In the genomic region with DNA sequence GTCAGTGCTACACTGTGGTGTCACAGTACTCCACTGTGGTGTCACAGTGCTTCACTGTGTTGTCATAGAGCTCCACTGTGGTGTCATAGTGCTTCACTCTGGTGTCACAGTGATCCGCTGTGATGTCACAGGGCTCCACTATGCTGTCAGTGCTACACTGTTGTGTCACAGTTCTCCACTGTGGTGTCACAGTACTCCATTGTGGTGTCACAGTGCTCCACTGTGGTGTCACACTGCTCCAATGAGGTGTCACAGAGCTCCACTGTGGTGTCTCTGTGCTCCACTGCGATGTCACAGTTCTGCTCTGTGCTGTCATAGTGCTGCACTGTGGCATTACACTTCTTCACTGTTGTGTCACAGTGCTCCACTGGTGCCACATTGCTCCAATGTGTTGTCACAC, we compare ENCODE assay signal across 13 mouse cellular contexts.
DNase-seq lines count a peak whose midpoint lies in the region; ATAC-seq lines count a peak whose summit lies in the region.
"Had no signal": no experiment of that assay in that cellular context is flagged by ENCODE, and none has a peak within 500 bp of the region (broad histone marks: within the 10 kb centered on the region; RNA-seq: fewer than 3 reads in every experiment).

No protein-coding gene starts in this region.

- no peaks in the 10 kb centered on the region for H3K36me3 ChIP-seq in heart, embryonic 14.5 days (ENCODE audit: control insufficient read depth, insufficient read depth, low read length)
- H3K36me3 ChIP-seq in neural tube, embryonic 15.5 days, result no peaks in the 10 kb centered on the region
- H3K36me3 ChIP-seq in stomach, embryonic 14.5 days (ENCODE audit: control insufficient read depth, insufficient read depth, low read length), result no peaks in the 10 kb centered on the region
- H3K36me3 ChIP-seq: liver, embryonic 13.5 days had no signal

- WGBS in heart, embryonic 14.5 days, result 68% methylated on average over 2 of the region's 2 CpGs
- WGBS in neural tube, embryonic 15.5 days, result 51% methylated on average over 2 of the region's 2 CpGs
- 78% methylated on average over 2 of the region's 2 CpGs for WGBS in stomach, embryonic 14.5 days

- H3K9me3 ChIP-seq in heart, embryonic 14.5 days (ENCODE audit: control insufficient read depth, low read length), result peaks cover 68% of the 10 kb centered on the region
- peaks cover 32% of the 10 kb centered on the region; the same call in 1 of the 2 replicates for H3K9me3 ChIP-seq in neural tube, embryonic 15.5 days (replicated peaks)
- peaks cover 58% of the 10 kb centered on the region for H3K9me3 ChIP-seq in stomach, embryonic 14.5 days (ENCODE audit: control insufficient read depth, low read depth, low read length)

- no peak overlapping the region for H3K4me2 ChIP-seq in heart, embryonic 14.5 days (ENCODE audit: low read length)
- H3K4me2 ChIP-seq in neural tube, embryonic 15.5 days, result no peak overlapping the region
- H3K4me2 ChIP-seq in stomach, embryonic 14.5 days (replicated peaks; ENCODE audit: low read depth, low read length), result no peak overlapping the region
- H3K4me2 ChIP-seq: liver, embryonic 13.5 days had no signal

- H3K4me1 ChIP-seq in heart, embryonic 14.5 days (ENCODE audit: control insufficient read depth in 2 of 2, insufficient read depth in 2 of 2, low read length in 2 of 2), result no peaks in the 10 kb centered on the region
- no peaks in the 10 kb centered on the region for H3K4me1 ChIP-seq in neural tube, embryonic 15.5 days
- no peaks in the 10 kb centered on the region for H3K4me1 ChIP-seq in stomach, embryonic 14.5 days (ENCODE audit: control insufficient read depth, insufficient read depth, low read length)
- H3K4me1 ChIP-seq: liver, embryonic 13.5 days had no signal

- H3K9ac ChIP-seq in heart, embryonic 14.5 days (ENCODE audit: low read length), result no peak overlapping the region
- H3K9ac ChIP-seq in neural tube, embryonic 15.5 days (replicated peaks), result no peak overlapping the region
- H3K9ac ChIP-seq in stomach, embryonic 14.5 days (replicated peaks; ENCODE audit: low read depth, low read length), result no peak overlapping the region
- H3K9ac ChIP-seq: liver, embryonic 13.5 days had no signal

- no peak for DNase-seq in heart, postnatal 25 days (ENCODE audit: low spot score)
- peak; percentile 6 for DNase-seq in neural tube, embryonic 10.5 days (ENCODE audit: extremely low spot score, low spot score)
- DNase-seq in liver, result peak; percentile 1
- DNase-seq in layer of hippocampus, adult 9-10 months (ENCODE audit: low spot score), result no peak
- DNase-seq in adrenal gland, postnatal 10 days, result no peak
- DNase-seq: cerebellum, adult 2 months; liver, embryonic 13.5 days; right cerebral cortex, postnatal 4 days; thymus, postnatal 14 days had no signal

- no peak overlapping the region for H3K4me3 ChIP-seq in heart, embryonic 14.5 days (ENCODE audit: control insufficient read depth in 1 of 2, insufficient read depth in 1 of 2, low read depth in 1 of 2, low read length in 2 of 2)
- no peak overlapping the region for H3K4me3 ChIP-seq in neural tube, embryonic 15.5 days (replicated peaks)
- no peak overlapping the region for H3K4me3 ChIP-seq in stomach, embryonic 14.5 days (ENCODE audit: low read depth, low read length)
- H3K4me3 ChIP-seq: liver, embryonic 13.5 days; myocyte had no signal

- no peaks in the 10 kb centered on the region for H3K27me3 ChIP-seq in heart, embryonic 14.5 days (ENCODE audit: control insufficient read depth, insufficient read depth, low read length)
- H3K27me3 ChIP-seq in neural tube, embryonic 15.5 days (replicated peaks), result no peaks in the 10 kb centered on the region
- no peaks in the 10 kb centered on the region for H3K27me3 ChIP-seq in stomach, embryonic 14.5 days (ENCODE audit: control insufficient read depth, insufficient read depth, low read length)
- H3K27me3 ChIP-seq: liver, embryonic 13.5 days had no signal

- peak; percentile 36; the same call in 1 of the 2 replicates for ATAC-seq in heart, embryonic 14.5 days (ENCODE audit: insufficient number of reproducible peaks, insufficient read depth, low FRiP score, low read depth)
- no peak for ATAC-seq in neural tube, embryonic 15.5 days (ENCODE audit: low FRiP score)
- ATAC-seq in stomach, embryonic 14.5 days (ENCODE audit: insufficient number of reproducible peaks, insufficient read depth, low FRiP score, low read depth), result peak; percentile 17; the same call in 1 of the 2 replicates

- H3K27ac ChIP-seq in heart, embryonic 14.5 days (replicated peaks in 1 of 2; ENCODE audit: control insufficient read depth in 1 of 2, insufficient read depth in 1 of 2, low read depth in 2 of 2, low read length in 2 of 2), result no peak overlapping the region
- H3K27ac ChIP-seq in neural tube, embryonic 15.5 days (replicated peaks), result no peak overlapping the region
- no peak overlapping the region for H3K27ac ChIP-seq in stomach, embryonic 14.5 days (ENCODE audit: low read length)
- H3K27ac ChIP-seq: liver, embryonic 13.5 days had no signal

- intact Hi-C loops in heart, postnatal 25 days (cut with DNase I), result no loop called here

Comparison
In these comparisons a context has a peak if more than half of its experiments do, and no peak if none do; other contexts are left out.
1. DNase-seq: peak in neural tube, embryonic 10.5 days (single experiment) and liver (single experiment); none in heart, postnatal 25 days (single experiment), layer of hippocampus, adult 9-10 months (single experiment) and adrenal gland, postnatal 10 days (single experiment).